Mouse (Mus musculus) right cerebral cortex, postnatal 25 days (tissue): ENCODE measurements at regions not wholly inside any gene's neighbourhood (a gene's known extent, or its start where the extent isn't known, plus 50 kb on each side); places are given as distances from the start of the nearest gene placed in this dataset.

Experiments
- DNase-seq: peaks from one replicate; pipeline ENCODE4 v3.0.0; 2022

GRCm38 (mm10) chr9:122064937-122065673, 52.0 kb upstream of the Snrk start:
- DNase-seq: no peak

GRCm38 (mm10) chr9:122055820-122056550, 59.1 kb upstream of the Pomgnt2 start:
- no peak for DNase-seq

GRCm38 (mm10) chr9:122051716-122052115, 54.8 kb upstream of the Pomgnt2 start:
- no peak for DNase-seq

GRCm38 (mm10) chr9:122051096-122051495, 54.2 kb upstream of the Pomgnt2 start:
- no peak for DNase-seq

- DNase-seq: no peak
These were observed 52.1 kb upstream of the Pomgnt2 start for GRCm38 (mm10) chr9:122048999-122049398.

GRCm38 (mm10) chr9:122047962-122048625, 51.2 kb upstream of the Pomgnt2 start:
- peak; percentile 27 for DNase-seq
